Mouse (Mus musculus): ENCODE results near the gene Olfr1490. TPM values are rescaled to one million over a fixed set of nuclear protein-coding genes. Genes with fewer than 3 reads are reported as not detected.

Gene Olfr1490
- not detected for polyA plus RNA-seq (2017; shearing (Covaris generic))

DNA sequence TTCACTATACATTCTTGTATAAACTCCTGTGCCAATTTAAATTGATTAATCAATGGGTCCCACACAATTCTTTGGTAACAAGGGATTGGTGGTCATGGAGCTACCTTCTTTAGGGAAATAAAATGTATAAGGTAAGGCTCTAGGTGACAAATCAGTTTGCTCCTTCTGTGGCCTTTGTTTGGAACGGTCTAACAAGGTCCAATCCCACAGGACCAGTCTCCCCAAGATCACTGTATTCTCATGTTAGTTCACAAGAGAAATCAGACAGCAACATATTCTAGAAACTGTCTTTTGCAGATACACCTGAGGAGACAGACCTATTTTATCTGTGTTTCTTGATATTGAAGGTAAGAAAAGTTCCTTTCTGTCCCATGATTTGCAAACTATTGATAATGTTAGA lies at the start of gene Olfr1490:
Gene Olfr1490 (plus strand): TSS at position 301 of the 400 bp plus-strand sequence.

DNA sequence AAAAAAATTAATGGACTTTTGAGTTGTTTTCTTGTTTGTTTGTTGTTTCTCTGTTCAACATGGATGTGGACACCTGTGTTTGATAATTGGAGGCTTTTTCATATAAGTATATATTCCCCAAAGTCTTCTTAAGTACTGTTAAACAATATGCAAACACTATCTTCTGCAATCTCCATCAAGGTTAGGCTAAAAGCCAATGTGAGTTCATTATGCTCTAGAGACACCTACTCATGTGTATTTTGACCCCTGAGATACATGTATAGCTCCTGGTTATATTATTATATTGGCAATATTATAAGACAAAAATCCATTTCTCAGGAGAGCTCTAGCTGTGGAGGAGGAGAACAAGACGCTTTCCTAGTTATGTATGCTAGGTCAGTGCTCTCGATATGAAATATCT lies 33.8 kb upstream of the Olfr1490 start, which contains the start of gene Olfr1487:
Gene Olfr1487 (plus strand): TSS at position 301 of the 400 bp plus-strand sequence.

GRCm38 (mm10) chr19:13631321-13631720 lies 19.6 kb upstream of the Olfr1490 start, which contains the start of gene Olfr1489:
TSS of gene Olfr1489 (plus strand) at chr19:13631621.

DNA sequence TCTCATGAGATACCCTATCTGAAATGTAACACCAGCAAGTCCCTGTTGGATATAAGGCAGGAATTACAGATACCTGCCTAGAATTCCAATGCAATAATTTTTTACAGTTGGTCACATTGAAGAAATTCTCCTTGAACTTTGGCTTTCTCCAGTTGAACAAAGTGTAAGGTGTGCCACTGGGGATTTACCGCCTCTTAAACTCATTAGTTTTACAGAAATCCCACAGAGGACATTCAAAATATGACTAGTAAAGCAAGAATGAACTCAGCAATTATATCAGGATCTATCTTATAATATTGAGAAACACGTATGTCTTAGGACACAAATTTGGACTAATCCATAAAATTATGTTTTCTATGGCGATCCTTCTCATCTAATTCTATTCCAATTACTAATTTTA lies 46.1 kb downstream of the Olfr1490 start, which contains the start of gene Olfr1491:
Gene Olfr1491 (plus strand): TSS at position 301 of the 400 bp plus-strand sequence.

Other genes starting within 250 kb of the Olfr1490 start
- not detected for gene Olfr1469, start 243.2 kb upstream of the Olfr1490 start, polyA plus RNA-seq (2017; shearing (Covaris generic))
- 0.11 TPM for gene Olfr1471, start 207.7 kb upstream of the Olfr1490 start, polyA plus RNA-seq (2017; shearing (Covaris generic))
- not detected for gene Olfr1472, start 195.0 kb upstream of the Olfr1490 start, polyA plus RNA-seq (2017; shearing (Covaris generic))
- not detected for gene Olfr1474, start 181.5 kb upstream of the Olfr1490 start, polyA plus RNA-seq (2017; shearing (Covaris generic))
- gene Olfr1475, start 170.9 kb upstream of the Olfr1490 start, polyA plus RNA-seq (2017; shearing (Covaris generic)): not detected
- gene Olfr1477, start 150.5 kb upstream of the Olfr1490 start, polyA plus RNA-seq (2017; shearing (Covaris generic)): not detected
- gene Olfr1480, start 123.2 kb upstream of the Olfr1490 start, polyA plus RNA-seq (2017; shearing (Covaris generic)): not detected
- not detected for gene Olfr1484, start 67.6 kb upstream of the Olfr1490 start, polyA plus RNA-seq (2017; shearing (Covaris generic))
- gene Olfr1487, start 33.7 kb upstream of the Olfr1490 start, polyA plus RNA-seq (2017; shearing (Covaris generic)): not detected
- gene Olfr1489, start 19.5 kb upstream of the Olfr1490 start, polyA plus RNA-seq (2017; shearing (Covaris generic)): not detected
- gene Olfr1491, start 46.2 kb downstream of the Olfr1490 start, polyA plus RNA-seq (2017; shearing (Covaris generic)): not detected
- gene Olfr1493-ps1, start 72.2 kb downstream of the Olfr1490 start, polyA plus RNA-seq (2017; shearing (Covaris generic)): not detected
- not detected for gene Olfr1494, start 88.6 kb downstream of the Olfr1490 start, polyA plus RNA-seq (2017; shearing (Covaris generic))
- not detected for gene Olfr1495, start 113.5 kb downstream of the Olfr1490 start, polyA plus RNA-seq (2017; shearing (Covaris generic))
- not detected for gene Olfr1496, start 126.8 kb downstream of the Olfr1490 start, polyA plus RNA-seq (2017; shearing (Covaris generic))
- not detected for gene Olfr1497, start 147.1 kb downstream of the Olfr1490 start, polyA plus RNA-seq (2017; shearing (Covaris generic))
- not detected for gene Olfr1499, start 168.4 kb downstream of the Olfr1490 start, polyA plus RNA-seq (2017; shearing (Covaris generic))
- gene Olfr1500, start 179.4 kb downstream of the Olfr1490 start, polyA plus RNA-seq (2017; shearing (Covaris generic)): not detected
- not detected for gene Olfr1501, start 199.6 kb downstream of the Olfr1490 start, polyA plus RNA-seq (2017; shearing (Covaris generic))
- not detected for gene Olfr1502, start 210.7 kb downstream of the Olfr1490 start, polyA plus RNA-seq (2017; shearing (Covaris generic))
- not detected for gene Olfr1504, start 246.8 kb downstream of the Olfr1490 start, polyA plus RNA-seq (2017; shearing (Covaris generic))